Mouse (Mus musculus) G1E (cell line): Measurements from ENCODE around the gene Cd69.

Experiments used
- CTCF ChIP-seq: IDR thresholded peaks from 2 replicates; pipeline ENCODE4 v1.5.1; 2012; ENCODE audit warnings: low read depth, low read length, inconsistent platforms, mixed read lengths
- GATA1 ChIP-seq: IDR thresholded peaks from 2 replicates; pipeline ENCODE4 v1.6.1; 2012; ENCODE audit warnings: borderline replicate concordance, low read length, inconsistent platforms, mixed read lengths
- GATA2 ChIP-seq: IDR thresholded peaks from 2 replicates; pipeline ENCODE4 v1.6.1; 2012; ENCODE audit warnings: low read depth, low read length, inconsistent platforms, borderline replicate concordance
- POLR2AphosphoS5 ChIP-seq: IDR thresholded peaks from 2 replicates; pipeline ENCODE4 v1.6.1; 2012; ENCODE audit warnings: low read depth, low read length, inconsistent platforms; ENCODE audit not compliant: insufficient replicate concordance

GRCm38 (mm10) chr6:129265821-129266220 lies 9.4 kb downstream of the Cd69 start:
- TF ChIP-seq CTCF (no peak), GATA1 (no peak), GATA2 (no peak), POLR2AphosphoS5 (no peak)
